Comparison of ENCODE assay signal across 8 mouse cellular contexts in genomic region chr15:98788972-98789660, GRCm38 (mm10). TPM values are rescaled to one million over a fixed set of nuclear protein-coding genes. Genes with fewer than 3 reads are reported as not detected.
DNase-seq lines count a peak whose midpoint lies in the region; ATAC-seq lines count a peak whose summit lies in the region.

No protein-coding gene starts in this region.

- H3K4me1 ChIP-seq in heart, embryonic 16.5 days (ENCODE audit: control insufficient read depth, insufficient read depth, low read length), result peaks cover 27% of the 10 kb centered on the region
- H3K4me1 ChIP-seq in embryonic facial prominence, embryonic 10.5 days, result peaks cover 35% of the 10 kb centered on the region
- H3K4me1 ChIP-seq in limb, embryonic 13.5 days, result peaks cover 33% of the 10 kb centered on the region

- H3K9ac ChIP-seq in heart, embryonic 16.5 days (ENCODE audit: low read length), result no peak overlapping the region
- no peak overlapping the region; the same call in 1 of the 2 replicates for H3K9ac ChIP-seq in limb, embryonic 13.5 days

- H3K27me3 ChIP-seq in heart, embryonic 16.5 days (ENCODE audit: control insufficient read depth, insufficient read depth, low read length), result peaks cover 74% of the 10 kb centered on the region
- H3K27me3 ChIP-seq in embryonic facial prominence, embryonic 10.5 days (replicated peaks; ENCODE audit: low read depth, poor library complexity, severe bottlenecking), result peaks cover 99% of the 10 kb centered on the region
- H3K27me3 ChIP-seq in limb, embryonic 13.5 days, result peaks cover 95% of the 10 kb centered on the region

- H3K27ac ChIP-seq in heart, embryonic 16.5 days (ENCODE audit: low read length), result no peak overlapping the region
- no peak overlapping the region for H3K27ac ChIP-seq in embryonic facial prominence, embryonic 10.5 days (replicated peaks)
- no peak overlapping the region for H3K27ac ChIP-seq in limb, embryonic 13.5 days

- H3K4me2 ChIP-seq in heart, embryonic 16.5 days (ENCODE audit: low read depth, low read length), result 0 out of 2 replicates have a peak overlapping the region, but pooled peaks have one; percentile 23
- peak overlapping the region; percentile 39 for H3K4me2 ChIP-seq in limb, embryonic 13.5 days (replicated peaks)

- no peaks in the 10 kb centered on the region for H3K36me3 ChIP-seq in heart, embryonic 16.5 days (ENCODE audit: control insufficient read depth, insufficient read depth)
- H3K36me3 ChIP-seq in embryonic facial prominence, embryonic 10.5 days (replicated peaks), result no peaks in the 10 kb centered on the region
- H3K36me3 ChIP-seq in limb, embryonic 13.5 days, result no peaks in the 10 kb centered on the region

- no peak for ATAC-seq in heart, embryonic 16.5 days (replicated peaks; ENCODE audit: extremely low read depth, insufficient read depth, low FRiP score)
- ATAC-seq in limb, embryonic 13.5 days (ENCODE audit: low FRiP score, low read depth), result no peak
- no peak for ATAC-seq in activated CD4-positive, CD25-positive, alpha-beta regulatory T cell, adult 4 months

- H3K4me3 ChIP-seq in heart, embryonic 16.5 days (ENCODE audit: low read length), result no peak overlapping the region
- peak overlapping the region; percentile 40 for H3K4me3 ChIP-seq in embryonic facial prominence, embryonic 10.5 days
- H3K4me3 ChIP-seq in limb, embryonic 13.5 days, result peak overlapping the region; percentile 21

- WGBS in heart, embryonic 16.5 days, result 12% methylated on average over 24 of the region's 24 CpGs
- WGBS in embryonic facial prominence, embryonic 10.5 days, result 11% methylated on average over 24 of the region's 24 CpGs
- 12% methylated on average over 24 of the region's 24 CpGs for WGBS in limb, embryonic 13.5 days

- 0 out of 2 replicates have a peak, but pooled peaks cover 4% of the 10 kb centered on the region for H3K9me3 ChIP-seq in heart, embryonic 16.5 days (replicated peaks; ENCODE audit: control insufficient read depth, low read length)
- no peaks in the 10 kb centered on the region for H3K9me3 ChIP-seq in embryonic facial prominence, embryonic 10.5 days
- peaks cover 5% of the 10 kb centered on the region; the same call in 1 of the 2 replicates for H3K9me3 ChIP-seq in limb, embryonic 13.5 days

- DNase-seq in heart, postnatal 4 days, result no peak
- DNase-seq in 3T3-L1 (ENCODE audit: low read depth, low spot score), result peak; percentile 32
- no peak for DNase-seq in embryonic facial prominence, embryonic 10.5 days (ENCODE audit: low spot score)
- no peak for DNase-seq in ovary, postnatal 14 days (ENCODE audit: low spot score)
- no peak for DNase-seq in gastrocnemius, postnatal 4 days (ENCODE audit: low spot score in 2 of 2)

RNA-seq across cellular contexts. Expression of gene Wnt1, which starts 0.5 kb away (rescaled TPM):
- polyA plus RNA-seq in heart, embryonic 16.5 days (2015; fragmentation: Nextera tagmentation; extraction: Ambion mirVana), result not detected in 2 replicates
- total RNA-seq in heart, postnatal 4 days (2021), result not detected
- polyA plus RNA-seq in embryonic facial prominence, embryonic 10.5 days (2016; fragmentation: Nextera tagmentation; extraction: Ambion mirVana), result 1.0 and 1.5 TPM in 2 replicates
- polyA plus RNA-seq in limb, embryonic 13.5 days (2015; fragmentation: Nextera tagmentation; extraction: Ambion mirVana), result not detected in 2 replicates
- not detected for polyA plus RNA-seq in activated CD4-positive, CD25-positive, alpha-beta regulatory T cell, adult 4 months (2017; shearing (Covaris generic))
- under 1 TPM; 0.15 to 0.21 TPM for total RNA-seq in gastrocnemius, postnatal 4 days (2021)

RNA-seq across cellular contexts. Expression of gene Wnt10b, which starts 11.2 kb away (rescaled TPM):
- polyA plus RNA-seq in heart, embryonic 16.5 days (2015; fragmentation: Nextera tagmentation; extraction: Ambion mirVana), result 0.28 and 0.44 TPM in 2 replicates
- under 1 TPM; 0.36 to 0.50 TPM for total RNA-seq in heart, postnatal 4 days (2021)
- polyA plus RNA-seq in embryonic facial prominence, embryonic 10.5 days (2016; fragmentation: Nextera tagmentation; extraction: Ambion mirVana), result 0.34 and 0.40 TPM in 2 replicates
- 2.1 and 2.4 TPM in 2 replicates for polyA plus RNA-seq in limb, embryonic 13.5 days (2015; fragmentation: Nextera tagmentation; extraction: Ambion mirVana)
- under 1 TPM in 1 of 2 experiments, not detected in 1; 0.22 TPM for polyA plus RNA-seq in activated CD4-positive, CD25-positive, alpha-beta regulatory T cell, adult 4 months (2017; shearing (Covaris generic))
- 1 to 10 TPM; 2.7 TPM for total RNA-seq in gastrocnemius, postnatal 4 days (2021)

RNA-seq across cellular contexts. Expression of gene Ddn, which starts 20.2 kb away (rescaled TPM):
- polyA plus RNA-seq in heart, embryonic 16.5 days (2015; fragmentation: Nextera tagmentation; extraction: Ambion mirVana), result 0.32 and 0.35 TPM in 2 replicates
- 1 to 10 TPM in 1 of 2 experiments, under 1 TPM in 1; 0.93 to 1.2 TPM for total RNA-seq in heart, postnatal 4 days (2021)
- not detected in 2 replicates for polyA plus RNA-seq in embryonic facial prominence, embryonic 10.5 days (2016; fragmentation: Nextera tagmentation; extraction: Ambion mirVana)
- polyA plus RNA-seq in limb, embryonic 13.5 days (2015; fragmentation: Nextera tagmentation; extraction: Ambion mirVana), result 0.05 TPM in 1 of 2 replicates, not detected in the other
- not detected for polyA plus RNA-seq in activated CD4-positive, CD25-positive, alpha-beta regulatory T cell, adult 4 months (2017; shearing (Covaris generic))
- 1 to 10 TPM; 1.8 TPM for total RNA-seq in gastrocnemius, postnatal 4 days (2021)

RNA-seq across cellular contexts. Expression of gene Arf3, which starts 26.1 kb away (rescaled TPM):
- polyA plus RNA-seq in heart, embryonic 16.5 days (2015; fragmentation: Nextera tagmentation; extraction: Ambion mirVana), result 35.8 and 36.4 TPM in 2 replicates
- 10 to 100 TPM; 40.9 to 43.7 TPM for total RNA-seq in heart, postnatal 4 days (2021)
- 41.6 and 43.1 TPM in 2 replicates for polyA plus RNA-seq in embryonic facial prominence, embryonic 10.5 days (2016; fragmentation: Nextera tagmentation; extraction: Ambion mirVana)
- 39.1 and 41.0 TPM in 2 replicates for polyA plus RNA-seq in limb, embryonic 13.5 days (2015; fragmentation: Nextera tagmentation; extraction: Ambion mirVana)
- 10 to 100 TPM; 29.9 to 46.7 TPM for polyA plus RNA-seq in activated CD4-positive, CD25-positive, alpha-beta regulatory T cell, adult 4 months (2017; shearing (Covaris generic))
- 10 to 100 TPM; 30.8 to 31.7 TPM for total RNA-seq in gastrocnemius, postnatal 4 days (2021)

RNA-seq across cellular contexts. Expression of gene Prkag1, which starts 42.2 kb away (rescaled TPM):
- polyA plus RNA-seq in heart, embryonic 16.5 days (2015; fragmentation: Nextera tagmentation; extraction: Ambion mirVana), result 111 and 112 TPM in 2 replicates
- 10 to 100 TPM; 88.9 to 89.3 TPM for total RNA-seq in heart, postnatal 4 days (2021)
- polyA plus RNA-seq in embryonic facial prominence, embryonic 10.5 days (2016; fragmentation: Nextera tagmentation; extraction: Ambion mirVana), result 83.5 and 85.3 TPM in 2 replicates
- 93.4 and 94.5 TPM in 2 replicates for polyA plus RNA-seq in limb, embryonic 13.5 days (2015; fragmentation: Nextera tagmentation; extraction: Ambion mirVana)
- 100 to 1,000 TPM in 1 of 2 experiments, 10 to 100 TPM in 1; 98.2 to 133 TPM for polyA plus RNA-seq in activated CD4-positive, CD25-positive, alpha-beta regulatory T cell, adult 4 months (2017; shearing (Covaris generic))
- total RNA-seq in gastrocnemius, postnatal 4 days (2021), result 10 to 100 TPM; 42.8 to 42.9 TPM
